Mouse (Mus musculus) testis, adult 2 months (tissue): Measurements from ENCODE around the gene Zfp536. TPM values are rescaled to one million over a fixed set of nuclear protein-coding genes. Genes with fewer than 3 reads are reported as not detected.

Experiments used
- H3K27ac ChIP-seq: fragments of 200-500 bp; 2 replicates; pipeline ENCODE4 v1.5.1; 2012; ENCODE audit warnings: low read depth, low read length; ENCODE audit not compliant: control insufficient read depth, insufficient read depth
- H3K27me3 ChIP-seq: fragments of 200-500 bp; 2 replicates; pipeline ENCODE4 v1.6.1; 2012; ENCODE audit warnings: mild to moderate bottlenecking, low read length, moderate library complexity; ENCODE audit not compliant: control insufficient read depth, insufficient read depth
- H3K36me3 ChIP-seq: fragments of 200-500 bp; 2 replicates; pipeline ENCODE4 v1.6.1; 2012; ENCODE audit warnings: mild to moderate bottlenecking, low read length; ENCODE audit not compliant: control insufficient read depth, insufficient read depth
- H3K4me1 ChIP-seq: fragments of 200-500 bp; 2 replicates; pipeline ENCODE4 v1.6.1; 2012; ENCODE audit warnings: low read length; ENCODE audit not compliant: control insufficient read depth, insufficient read depth
- H3K4me3 ChIP-seq: fragments of 200-500 bp; 2 replicates; pipeline ENCODE4 v1.5.1; 2012; ENCODE audit warnings: low read depth, mild to moderate bottlenecking, low read length, moderate library complexity, mixed read lengths; ENCODE audit not compliant: control insufficient read depth
- CTCF ChIP-seq: fragments of 200-500 bp; IDR thresholded peaks from 2 replicates; pipeline ENCODE4 v1.5.1; 2012; ENCODE audit warnings: low read depth, mild to moderate bottlenecking, inconsistent platforms, low read length, moderate library complexity; ENCODE audit not compliant: control insufficient read depth, insufficient read depth, insufficient replicate concordance
- POLR2A ChIP-seq: fragments of 200-500 bp; IDR thresholded peaks from 2 replicates; pipeline ENCODE4 v1.6.1; 2012; ENCODE audit warnings: low read depth, mild to moderate bottlenecking, inconsistent platforms, low read length, moderate library complexity; ENCODE audit not compliant: control insufficient read depth
- polyA plus RNA-seq: library from polyadenylated mRNA; depleted of rRNA; stranded (reverse); fragments of >200 nt; gene quantifications from 2 replicates; pipeline ENCODE4 v1.2.3, GENCODE M21; 2012

The Zfp536 gene
- polyA plus RNA-seq, 1 experiment, result 3.9 TPM

- H3K4me3 ChIP-seq, result no peak overlapping the region
- H3K4me1 ChIP-seq, result no peaks in the 10 kb centered on the region
- H3K36me3 ChIP-seq, result no peaks in the 10 kb centered on the region
- no peaks in the 10 kb centered on the region for H3K27me3 ChIP-seq
- TF ChIP-seq CTCF, result no peak
- no peak for TF ChIP-seq POLR2A
- H3K27ac ChIP-seq, result no peak overlapping the region
Measured at GRCm38 (mm10) chr7:37733996-37734395, 39.4 kb downstream of the Zfp536 start.

GRCm38 (mm10) chr7:37732741-37733140, 40.7 kb downstream of the Zfp536 start:
- TF ChIP-seq CTCF, result no peak
- no peak for TF ChIP-seq POLR2A
- Histone ChIP-seq H3K4me3 (no peak overlapping the region), H3K27ac (no peak overlapping the region), H3K27me3 (no peaks in the 10 kb centered on the region), H3K36me3 (no peaks in the 10 kb centered on the region), H3K4me1 (no peaks in the 10 kb centered on the region)

GRCm38 (mm10) chr7:37727746-37728145, 45.7 kb downstream of the Zfp536 start:
- Histone ChIP-seq H3K36me3 (no peaks in the 10 kb centered on the region), H3K4me1 (peaks cover 9% of the 10 kb centered on the region), H3K27me3 (no peaks in the 10 kb centered on the region), H3K27ac (no peak overlapping the region), H3K4me3 (no peak overlapping the region)
- TF ChIP-seq CTCF (no peak), POLR2A (no peak)

GRCm38 (mm10) chr7:37724002-37724790, 49.2 kb downstream of the Zfp536 start:
- TF ChIP-seq CTCF (no peak), POLR2A (no peak)
- H3K4me3 ChIP-seq, result no peak overlapping the region
- no peaks in the 10 kb centered on the region for H3K27me3 ChIP-seq
- H3K4me1 ChIP-seq, result peaks cover 9% of the 10 kb centered on the region
- H3K36me3 ChIP-seq, result no peaks in the 10 kb centered on the region
- no peak overlapping the region for H3K27ac ChIP-seq

DNA sequence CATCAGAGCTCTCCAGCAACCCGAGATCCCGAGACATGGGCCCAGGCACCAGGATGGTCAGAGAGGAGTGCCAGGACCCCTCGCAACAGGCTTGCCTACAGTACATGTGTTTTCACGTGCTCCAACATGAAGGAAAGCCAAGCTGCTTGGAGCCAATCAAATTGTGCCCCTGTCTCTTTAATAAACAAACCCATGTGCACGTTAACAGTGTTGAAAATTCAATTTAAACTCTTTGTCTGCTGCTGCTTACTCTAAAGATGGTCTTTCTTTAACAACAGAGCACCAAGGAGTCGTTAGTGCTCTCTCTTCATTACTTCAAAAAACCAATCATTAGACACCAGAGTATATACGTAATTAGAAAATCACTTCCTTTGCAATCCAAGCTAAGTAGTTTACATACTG, 50.2 kb downstream of the Zfp536 start:
- TF ChIP-seq CTCF, result no peak
- TF ChIP-seq POLR2A, result no peak
- H3K27me3 ChIP-seq, result no peaks in the 10 kb centered on the region
- no peak overlapping the region for H3K27ac ChIP-seq
- no peak overlapping the region for H3K4me3 ChIP-seq
- H3K36me3 ChIP-seq, result no peaks in the 10 kb centered on the region
- H3K4me1 ChIP-seq, result peaks cover 9% of the 10 kb centered on the region

DNA sequence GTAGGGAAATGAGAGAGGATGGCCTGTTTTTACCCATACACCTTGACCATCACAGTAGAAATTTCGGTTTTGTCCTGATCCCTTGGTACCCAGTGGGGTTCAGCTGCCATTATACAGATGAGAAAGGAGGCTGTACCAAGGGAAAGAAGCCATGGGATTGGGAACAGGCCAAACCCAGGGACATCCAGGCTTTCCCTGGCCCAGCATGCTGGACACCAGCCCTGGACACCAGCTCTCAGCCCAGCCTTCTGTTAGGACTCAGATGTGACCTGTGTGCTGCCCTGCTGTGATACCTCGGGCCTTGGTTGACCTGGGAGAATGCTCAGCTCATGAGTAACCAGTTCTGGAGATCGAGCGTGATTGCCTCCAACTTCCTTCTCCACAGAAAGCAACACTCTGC, 51.8 kb downstream of the Zfp536 start:
- Histone ChIP-seq H3K4me3 (no peak overlapping the region), H3K4me1 (peaks cover 9% of the 10 kb centered on the region), H3K27me3 (no peaks in the 10 kb centered on the region), H3K27ac (no peak overlapping the region), H3K36me3 (no peaks in the 10 kb centered on the region)
- TF ChIP-seq CTCF, result no peak
- no peak for TF ChIP-seq POLR2A

- Histone ChIP-seq H3K27ac (no peak overlapping the region), H3K36me3 (no peaks in the 10 kb centered on the region), H3K27me3 (no peaks in the 10 kb centered on the region), H3K4me1 (no peaks in the 10 kb centered on the region), H3K4me3 (no peak overlapping the region)
- no peak for TF ChIP-seq CTCF
Measured at GRCm38 (mm10) chr7:37718671-37719402, 54.6 kb downstream of the Zfp536 start.

DNA sequence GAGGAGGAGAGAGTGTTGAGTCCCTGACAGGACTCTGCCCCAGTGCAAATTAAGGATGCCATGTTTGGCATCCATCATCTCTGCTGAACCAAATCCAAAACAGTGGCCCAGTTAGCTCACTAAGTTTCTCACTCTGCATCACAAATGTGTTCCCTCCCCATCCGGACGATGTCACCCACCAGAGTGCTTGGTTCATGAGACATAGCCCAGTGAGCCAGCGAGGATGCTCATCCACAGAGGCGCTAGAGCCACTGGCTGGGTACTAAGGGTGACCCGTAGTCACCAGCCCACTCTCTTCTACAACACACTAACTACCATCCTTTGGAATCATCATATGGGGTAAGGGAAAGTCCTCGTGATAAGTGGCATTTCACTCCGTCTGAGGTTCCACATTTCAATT, 56.4 kb downstream of the Zfp536 start:
- Histone ChIP-seq H3K36me3 (no peaks in the 10 kb centered on the region), H3K27ac (no peak overlapping the region), H3K4me1 (no peaks in the 10 kb centered on the region), H3K4me3 (no peak overlapping the region), H3K27me3 (no peaks in the 10 kb centered on the region)
- no peak for TF ChIP-seq CTCF
- TF ChIP-seq POLR2A, result no peak
